Mouse (Mus musculus) thymus, adult 2 months (tissue): ENCODE measurements at regions not wholly inside any gene's neighbourhood (a gene's known extent, or its start where the extent isn't known, plus 50 kb on each side); places are given as distances from the start of the nearest gene placed in this dataset.
"Not testable (repeated sequence)": the region's sequence is repeated elsewhere in the genome, so short reads cannot be mapped to it uniquely, and the experiment has no call there.

Experiments used
- CTCF ChIP-seq: fragments of 200-500 bp; IDR thresholded peaks from 2 replicates; pipeline ENCODE4 v1.5.1; 2012; ENCODE audit warnings: mild to moderate bottlenecking, control low read depth, low read length, moderate library complexity, borderline replicate concordance; ENCODE audit not compliant: control insufficient read depth, poor library complexity, insufficient read depth; ENCODE audit errors: extremely low read depth
- POLR2A ChIP-seq: fragments of 200-500 bp; IDR thresholded peaks from 2 replicates; pipeline ENCODE4 v1.6.1; 2012; ENCODE audit warnings: mild to moderate bottlenecking, low read length, control low read depth, moderate library complexity; ENCODE audit not compliant: control insufficient read depth, poor library complexity, insufficient read depth; ENCODE audit errors: extremely low read depth

DNA sequence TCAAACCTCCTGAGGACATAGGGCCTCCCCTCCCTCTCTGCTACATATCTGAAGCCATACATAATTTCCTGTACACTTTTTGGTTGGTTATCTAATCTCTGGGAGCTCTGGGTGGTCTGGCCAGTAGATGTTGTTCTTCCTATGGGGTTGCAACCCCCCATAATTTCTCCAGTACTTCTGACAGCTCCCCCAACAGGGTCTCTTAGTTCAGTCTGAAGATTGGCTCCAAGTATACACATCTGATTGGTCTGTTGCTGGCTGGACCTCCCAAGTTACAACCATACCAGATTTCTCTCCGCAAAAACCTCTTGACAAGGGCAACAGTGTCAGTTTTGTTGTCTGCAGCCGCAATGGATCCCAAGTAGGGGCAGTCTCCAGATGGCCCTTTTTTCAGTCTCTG lies 68.2 kb upstream of the Syn3 start:
- TF ChIP-seq POLR2A, CTCF: not testable (repeated sequence)
